Mouse (Mus musculus): ENCODE data around the gene Cdkal1.

DNA sequence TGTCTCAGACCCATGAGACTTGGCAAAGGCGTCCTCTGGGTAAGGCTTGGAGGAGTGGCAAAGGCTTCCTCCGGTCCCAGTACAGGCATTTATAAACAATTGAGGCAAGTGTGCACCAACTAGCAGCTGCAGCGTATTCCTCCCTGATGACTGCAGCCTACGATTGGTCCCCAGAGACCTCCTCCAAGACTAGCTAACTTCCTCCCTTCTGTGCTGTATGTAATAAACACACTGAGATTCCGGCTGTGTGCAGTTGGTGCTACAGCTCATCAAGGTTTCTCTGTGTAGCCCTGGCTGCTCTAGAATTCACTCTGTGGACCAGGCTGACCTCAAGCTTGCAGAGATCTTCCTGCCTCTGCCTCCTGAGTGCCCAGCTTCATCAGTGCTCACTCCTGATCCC, 630.7 kb downstream of the Cdkal1 start:
- TF ChIP-seq CTCF (IDR thresholded peaks at IDR 0.05; ENCODE audit: extremely low read depth, insufficient read depth, insufficient read length, insufficient replicate concordance) (no peak), POLR2A (IDR thresholded peaks at IDR 0.05; ENCODE audit: low read depth, low read length) (no peak)
